Mouse (Mus musculus): ENCODE results near the gene Pigk. TPM values are rescaled to one million over a fixed set of nuclear protein-coding genes. Genes with fewer than 3 reads are reported as not detected.

Pigk gene
- total RNA-seq (2014; rRNA removed), result 35.8 and 38.2 TPM in 2 replicates
- 57.8 and 62.1 TPM in 2 replicates for polyA plus RNA-seq (2015; fragmentation: Nextera tagmentation; extraction: Ambion mirVana)

- under 1% methylated on average over 48 of the region's 48 CpGs for WGBS
- H3K36me3 ChIP-seq (ENCODE audit: insufficient read depth, low read length), result no peaks in the 10 kb centered on the region
These were observed at the start of gene Pigk for GRCm38 (mm10) chr3:152713991-152714902. Gene Pigk (plus strand): TSS chr3:152714100.

GRCm38 (mm10) chr3:152666991-152667355 lies 46.9 kb upstream of the Pigk start:
- ATAC-seq, result peak; percentile 47
- H3K36me3 ChIP-seq (ENCODE audit: insufficient read depth, low read length), result no peaks in the 10 kb centered on the region
- DNase-seq (ENCODE audit: low spot score), result peak; percentile 36
- 1% methylated on average over 16 of the region's 16 CpGs for WGBS
- H3K27me3 ChIP-seq (ENCODE audit: insufficient read depth, low read length), result 0 out of 2 replicates have a peak, but pooled peaks cover 4% of the 10 kb centered on the region
- no peak overlapping the region for H3K27ac ChIP-seq
- no peak for TF ChIP-seq CTCF (IDR thresholded peaks at IDR 0.05; ENCODE audit: low read depth)
- H3K9me3 ChIP-seq (ENCODE audit: low read length), result no peaks in the 10 kb centered on the region
- peak overlapping the region; percentile 47 for H3K9ac ChIP-seq (replicated peaks; ENCODE audit: low read length)
- H3K4me2 ChIP-seq (ENCODE audit: low read depth, low read length), result peak overlapping the region; percentile 81
- H3K4me1 ChIP-seq (ENCODE audit: insufficient read depth, low read length), result no peaks in the 10 kb centered on the region
- peak overlapping the region; percentile 60 for H3K4me3 ChIP-seq (ENCODE audit: low read length)

More at GRCm38 (mm10) chr3:152713991-152714902, at the start of gene Pigk:
- TF ChIP-seq CTCF (IDR thresholded peaks at IDR 0.05; ENCODE audit: low read depth), result 0 out of 2 replicates have a peak, but pooled peaks have one; percentile 7
- DNase-seq (ENCODE audit: low spot score), result peak; percentile 95
- H3K4me2 ChIP-seq (ENCODE audit: low read depth, low read length), result peak within 1 kb of the TSS; percentile 91
- peak within 1 kb of the TSS; percentile 86 for H3K9ac ChIP-seq (replicated peaks; ENCODE audit: low read length)
- no peaks in the 10 kb centered on the region for H3K9me3 ChIP-seq (ENCODE audit: low read length)
- no peaks in the 10 kb centered on the region for H3K4me1 ChIP-seq (ENCODE audit: insufficient read depth, low read length)
- no peaks in the 10 kb centered on the region for H3K27me3 ChIP-seq (ENCODE audit: insufficient read depth, low read length)
- peak within 1 kb of the TSS; percentile 99 for H3K4me3 ChIP-seq (ENCODE audit: low read length)
- ATAC-seq, result peak; percentile 93
- H3K27ac ChIP-seq, result peak within 1 kb of the TSS; percentile 73; the same call in 1 of the 2 replicates

GRCm38 (mm10) chr3:152667356-152668211 lies 46.3 kb upstream of the Pigk start:
- peak overlapping the region; percentile 60 for H3K4me3 ChIP-seq (ENCODE audit: low read length)
- no peaks in the 10 kb centered on the region for H3K4me1 ChIP-seq (ENCODE audit: insufficient read depth, low read length)
- peak; percentile 78 for DNase-seq (ENCODE audit: low spot score)
- H3K9me3 ChIP-seq (ENCODE audit: low read length), result no peaks in the 10 kb centered on the region
- H3K27ac ChIP-seq, result no peak overlapping the region
- no peak for TF ChIP-seq CTCF (IDR thresholded peaks at IDR 0.05; ENCODE audit: low read depth)
- peak overlapping the region; percentile 81 for H3K4me2 ChIP-seq (ENCODE audit: low read depth, low read length)
- under 1% methylated on average over 45 of the region's 82 CpGs for WGBS
- H3K27me3 ChIP-seq (ENCODE audit: insufficient read depth, low read length), result 0 out of 2 replicates have a peak, but pooled peaks cover 4% of the 10 kb centered on the region
- peak; percentile 78 for ATAC-seq
- H3K36me3 ChIP-seq (ENCODE audit: insufficient read depth, low read length), result no peaks in the 10 kb centered on the region
- peak overlapping the region; percentile 47 for H3K9ac ChIP-seq (replicated peaks; ENCODE audit: low read length)

- peak; percentile 55 for ATAC-seq
- no peak for TF ChIP-seq CTCF (IDR thresholded peaks at IDR 0.05; ENCODE audit: low read depth)
- peak within 1 kb of the TSS; percentile 60 for H3K4me3 ChIP-seq (ENCODE audit: low read length)
- 6% methylated on average over 5 of the region's 5 CpGs for WGBS
- no peaks in the 10 kb centered on the region for H3K36me3 ChIP-seq (ENCODE audit: insufficient read depth, low read length)
- H3K27ac ChIP-seq, result no peak within 1 kb of the TSS
- H3K9ac ChIP-seq (replicated peaks; ENCODE audit: low read length), result peak within 1 kb of the TSS; percentile 47
- H3K27me3 ChIP-seq (ENCODE audit: insufficient read depth, low read length), result 0 out of 2 replicates have a peak, but pooled peaks cover 4% of the 10 kb centered on the region
- no peaks in the 10 kb centered on the region for H3K4me1 ChIP-seq (ENCODE audit: insufficient read depth, low read length)
- DNase-seq (ENCODE audit: low spot score), result no peak
- H3K4me2 ChIP-seq (ENCODE audit: low read depth, low read length), result peak within 1 kb of the TSS; percentile 81
- no peaks in the 10 kb centered on the region for H3K9me3 ChIP-seq (ENCODE audit: low read length)
These were observed 45.7 kb upstream of the Pigk start, which contains the start of gene Ak5 for GRCm38 (mm10) chr3:152668239-152668638. Gene Ak5 (minus strand): TSS chr3:152668360.

DNA sequence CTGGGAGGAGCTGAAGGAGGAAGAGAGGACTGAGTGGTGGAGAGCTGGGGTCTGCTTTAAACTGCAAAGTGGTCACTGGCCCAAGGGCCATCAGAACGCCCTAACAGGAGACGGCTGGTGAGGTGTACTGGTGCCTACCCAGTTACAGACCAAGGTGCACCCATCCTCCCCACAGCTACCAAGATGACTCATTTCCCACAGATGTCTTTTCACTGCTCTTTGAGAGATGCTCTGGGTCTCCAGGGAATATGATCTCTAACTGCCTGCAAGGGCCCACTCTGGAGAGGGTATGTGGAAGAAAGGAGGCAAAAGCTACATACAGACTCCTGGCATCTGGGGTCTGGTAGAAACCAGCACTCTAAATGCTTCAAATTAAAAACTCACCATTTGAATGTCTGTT lies 45.1 kb upstream of the Pigk start:
- Histone ChIP-seq H3K9me3 (ENCODE audit: low read length) (no peaks in the 10 kb centered on the region), H3K4me2 (ENCODE audit: low read depth, low read length) (no peak overlapping the region), H3K27me3 (ENCODE audit: insufficient read depth, low read length) (0 out of 2 replicates have a peak, but pooled peaks cover 4% of the 10 kb centered on the region), H3K27ac (no peak overlapping the region), H3K4me3 (ENCODE audit: low read length) (no peak overlapping the region), H3K4me1 (ENCODE audit: insufficient read depth, low read length) (no peaks in the 10 kb centered on the region), H3K9ac (replicated peaks; ENCODE audit: low read length) (no peak overlapping the region), H3K36me3 (ENCODE audit: insufficient read depth, low read length) (no peaks in the 10 kb centered on the region)
- WGBS, result 86% methylated on average over 2 of the region's 2 CpGs
- no peak for ATAC-seq
- TF ChIP-seq CTCF (IDR thresholded peaks at IDR 0.05; ENCODE audit: low read depth), result no peak
- DNase-seq (ENCODE audit: low spot score), result no peak

DNA sequence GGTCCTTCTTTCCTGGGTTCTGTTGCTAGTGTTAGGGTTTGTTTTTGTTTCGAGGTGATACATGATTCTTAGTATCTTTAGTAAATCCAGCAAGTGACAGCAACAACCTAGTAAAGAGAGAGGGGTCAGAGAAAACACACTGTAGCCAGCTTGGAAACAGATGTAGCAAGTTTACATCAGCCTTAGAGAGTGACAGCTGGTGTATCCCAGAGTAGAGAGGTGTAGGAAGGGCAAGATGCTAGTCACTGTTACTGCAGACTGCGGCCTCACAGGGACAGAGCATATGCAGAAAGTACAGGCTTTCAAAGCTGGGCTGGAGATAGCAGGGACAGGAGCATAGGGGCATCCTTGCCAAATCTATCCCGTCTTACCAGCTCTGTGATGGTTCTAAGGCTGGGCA lies 44.1 kb upstream of the Pigk start:
- no peaks in the 10 kb centered on the region for H3K36me3 ChIP-seq (ENCODE audit: insufficient read depth, low read length)
- no peak overlapping the region for H3K27ac ChIP-seq
- no peak for TF ChIP-seq CTCF (IDR thresholded peaks at IDR 0.05; ENCODE audit: low read depth)
- DNase-seq (ENCODE audit: low spot score) (no peak), ATAC-seq (no peak)
- H3K4me1 ChIP-seq (ENCODE audit: insufficient read depth, low read length), result no peaks in the 10 kb centered on the region
- WGBS, result 88% methylated on average over 3 of the region's 3 CpGs
- H3K9ac ChIP-seq (replicated peaks; ENCODE audit: low read length), result no peak overlapping the region
- no peaks in the 10 kb centered on the region for H3K9me3 ChIP-seq (ENCODE audit: low read length)
- H3K4me3 ChIP-seq (ENCODE audit: low read length), result no peak overlapping the region
- no peak overlapping the region for H3K4me2 ChIP-seq (ENCODE audit: low read depth, low read length)
- 0 out of 2 replicates have a peak, but pooled peaks cover 4% of the 10 kb centered on the region for H3K27me3 ChIP-seq (ENCODE audit: insufficient read depth, low read length)
